Mouse (Mus musculus) frontal cortex, postnatal 10 days (tissue): ENCODE measurements around the gene Tenm2.
A peak's percentile ranks its signal among the peaks of the same experiment; 100 is the strongest.

Experiments used
- DNase-seq, 2 experiments: peaks; one replicate each; pipeline ENCODE4 v3.0.0; 2022; ENCODE audit warnings: low spot score in 2 of 2, mixed read lengths in 1 of 2

The Tenm2 gene

DNA sequence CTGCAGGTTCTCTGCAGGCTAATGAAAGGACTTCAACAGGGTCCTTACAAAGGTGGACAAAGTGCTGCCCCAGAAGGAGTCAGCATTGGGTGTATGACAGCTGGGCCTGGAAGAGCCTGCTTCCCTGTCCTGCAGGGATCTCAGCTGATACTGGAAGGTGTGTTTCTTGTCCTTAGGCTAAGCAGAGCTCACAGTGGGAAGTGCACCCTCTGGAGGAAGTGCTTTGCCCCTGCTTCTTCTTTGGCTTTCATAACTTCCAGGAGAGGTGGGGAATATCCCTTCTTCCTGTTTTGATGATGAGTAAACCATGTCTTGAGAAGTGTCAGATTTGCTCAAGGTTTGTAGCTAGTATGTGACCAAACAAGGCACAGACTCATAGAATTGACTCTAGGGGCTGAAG is 1240.5 kb downstream of the Tenm2 start:
- no peak for DNase-seq

- DNase-seq, result peak in 1 of 2 experiments; percentile 21
These were observed 1243.9 kb downstream of the Tenm2 start for GRCm38 (mm10) chr11:35991846-35992245.

- DNase-seq, result no peak
These were observed 1245.8 kb downstream of the Tenm2 start for GRCm38 (mm10) chr11:35989967-35990366.

DNA sequence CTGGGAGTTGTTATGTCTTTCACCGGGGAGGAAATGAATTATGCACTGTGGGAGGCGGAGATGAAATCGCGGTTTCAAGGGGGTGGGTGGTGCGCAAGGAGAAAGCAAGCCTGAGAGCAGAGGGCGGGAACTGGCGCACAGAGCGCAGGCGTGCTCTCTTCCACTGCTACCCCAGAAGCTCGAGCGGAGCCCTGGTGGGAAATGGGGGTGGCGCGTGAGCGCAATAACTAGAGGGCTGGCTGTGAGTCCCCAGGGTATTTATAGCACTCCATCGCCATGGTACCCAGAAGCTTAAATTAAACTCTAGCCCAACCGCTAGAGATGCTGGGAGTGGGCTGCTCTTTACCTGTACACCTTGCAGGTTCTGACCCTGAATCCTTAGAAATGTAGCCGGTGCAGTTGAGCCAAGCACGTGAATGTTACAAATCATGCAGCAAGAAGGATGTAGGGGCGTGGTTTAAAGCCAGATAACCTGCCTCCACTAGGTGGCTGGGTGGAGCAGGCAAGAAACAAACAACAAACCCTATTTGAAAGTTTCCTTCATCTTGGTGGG is 1249.8 kb downstream of the Tenm2 start:
- DNase-seq, result peak; percentile 84 to 88

DNA sequence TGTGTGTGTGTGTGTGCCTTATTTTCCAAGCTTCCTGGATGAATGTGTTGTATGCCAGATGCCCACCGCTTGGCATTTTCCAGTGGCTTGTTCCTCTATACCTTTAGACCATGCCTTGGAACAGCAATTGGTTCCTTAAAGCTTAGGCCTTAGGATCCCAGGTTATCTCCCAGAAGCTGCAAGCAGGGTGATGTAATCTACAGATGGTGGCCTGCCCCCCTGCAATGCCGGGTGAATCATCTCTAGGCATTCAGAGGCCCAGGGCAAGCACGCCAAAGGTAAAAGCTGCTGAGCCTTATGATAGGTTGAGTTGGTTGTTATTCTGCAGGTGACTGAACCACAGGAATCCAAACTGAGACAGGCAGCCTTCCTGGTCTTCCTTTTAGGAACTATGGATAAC is 1253.0 kb downstream of the Tenm2 start:
- no peak for DNase-seq

DNA sequence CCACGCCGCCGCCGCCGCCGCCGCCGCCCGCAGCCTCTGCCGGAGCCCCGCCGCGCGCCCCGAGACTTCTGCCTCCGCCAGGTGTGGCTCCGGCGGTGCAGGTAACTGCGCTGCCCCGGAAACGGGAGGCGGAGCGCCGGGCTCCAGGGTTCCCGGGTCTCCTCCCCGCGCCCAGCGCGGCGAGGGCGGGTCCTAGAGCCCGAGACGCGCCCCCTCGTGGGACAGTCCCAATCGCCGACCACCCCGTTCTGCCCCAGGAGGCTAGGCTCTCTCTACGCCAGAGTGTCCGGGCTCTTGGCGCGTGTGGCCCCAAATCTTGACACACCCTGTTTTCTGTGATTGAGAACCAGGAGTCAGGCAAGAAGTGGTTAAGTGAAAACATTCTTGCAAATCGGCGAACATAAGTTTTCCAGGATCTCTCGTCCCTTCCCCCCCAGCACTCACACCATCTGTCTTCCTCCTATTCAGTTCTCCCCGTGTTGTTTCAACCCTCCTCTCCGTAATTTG is 1255.3 kb downstream of the Tenm2 start, which contains the start of gene Wwc1:
Gene Wwc1 (minus strand): TSS at position 117 of the 507 bp plus-strand sequence.
- peak; percentile 27 to 74 for DNase-seq

GRCm38 (mm10) chr11:35979733-35980410 is 1255.9 kb downstream of the Tenm2 start:
- no peak for DNase-seq

DNA sequence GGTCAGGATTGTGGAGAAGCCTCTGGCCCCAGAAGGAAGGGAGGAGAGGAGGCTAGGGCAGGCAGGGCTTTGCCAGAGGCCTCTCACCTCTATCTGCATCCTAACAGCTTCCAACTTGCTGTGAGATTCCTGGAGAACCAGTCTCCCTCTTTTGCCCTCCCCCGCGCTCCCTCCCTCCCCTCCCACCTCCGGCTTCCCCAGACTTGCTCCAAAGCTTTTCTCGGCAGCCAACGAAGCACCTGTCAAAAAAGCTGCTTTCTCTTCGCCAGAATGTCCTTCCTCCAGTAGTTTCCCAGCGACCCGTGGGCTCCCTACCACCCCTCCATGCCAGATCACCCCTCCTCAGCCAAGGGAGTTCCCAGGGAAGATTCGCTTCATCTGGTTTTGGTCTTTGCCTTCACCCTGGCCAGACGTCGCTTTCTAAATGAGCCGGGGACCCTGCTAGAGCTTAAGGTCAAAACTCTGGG is 1256.5 kb downstream of the Tenm2 start:
- DNase-seq, result no peak

DNA sequence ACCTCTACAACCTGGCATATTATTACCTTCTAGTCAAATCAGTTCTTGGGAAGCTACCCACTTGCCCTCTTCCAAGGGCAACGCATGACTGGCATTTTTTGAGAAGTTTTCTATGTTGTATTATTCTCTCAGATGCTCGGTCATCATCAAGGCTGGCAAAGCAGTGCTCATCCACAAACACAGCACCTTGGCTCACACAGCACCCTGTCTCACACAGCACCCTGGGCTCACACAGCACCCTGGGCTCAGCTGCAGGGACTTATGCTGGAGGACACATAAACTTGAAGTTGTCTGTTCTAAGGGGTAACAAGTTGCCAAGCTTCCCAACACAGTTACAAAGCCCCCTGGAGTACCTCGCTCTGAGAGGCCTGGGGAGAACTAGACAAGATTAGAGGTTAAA is 1258.0 kb downstream of the Tenm2 start:
- no peak for DNase-seq

DNA sequence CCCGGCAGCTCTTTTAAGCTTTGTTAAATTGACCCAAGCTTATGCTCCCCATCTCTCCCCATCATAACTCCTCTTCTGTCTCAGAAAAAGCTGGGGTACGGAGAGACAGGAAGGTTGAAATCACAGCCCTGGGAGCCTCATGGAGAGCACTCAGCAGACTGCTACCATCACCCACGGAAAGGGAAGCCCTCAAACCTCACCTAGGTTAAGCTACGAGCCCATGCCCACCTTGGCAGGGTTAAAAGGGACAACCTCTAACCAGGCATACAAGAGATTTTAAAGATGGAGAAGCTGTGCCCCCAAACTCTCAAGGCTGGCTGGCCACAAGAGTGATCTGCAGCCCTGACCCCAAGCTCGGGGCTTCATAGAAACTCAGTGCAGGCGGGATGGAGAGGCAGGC is 1258.7 kb downstream of the Tenm2 start:
- DNase-seq, result no peak

GRCm38 (mm10) chr11:35976482-35976881 is 1259.3 kb downstream of the Tenm2 start:
- DNase-seq, result no peak

DNA sequence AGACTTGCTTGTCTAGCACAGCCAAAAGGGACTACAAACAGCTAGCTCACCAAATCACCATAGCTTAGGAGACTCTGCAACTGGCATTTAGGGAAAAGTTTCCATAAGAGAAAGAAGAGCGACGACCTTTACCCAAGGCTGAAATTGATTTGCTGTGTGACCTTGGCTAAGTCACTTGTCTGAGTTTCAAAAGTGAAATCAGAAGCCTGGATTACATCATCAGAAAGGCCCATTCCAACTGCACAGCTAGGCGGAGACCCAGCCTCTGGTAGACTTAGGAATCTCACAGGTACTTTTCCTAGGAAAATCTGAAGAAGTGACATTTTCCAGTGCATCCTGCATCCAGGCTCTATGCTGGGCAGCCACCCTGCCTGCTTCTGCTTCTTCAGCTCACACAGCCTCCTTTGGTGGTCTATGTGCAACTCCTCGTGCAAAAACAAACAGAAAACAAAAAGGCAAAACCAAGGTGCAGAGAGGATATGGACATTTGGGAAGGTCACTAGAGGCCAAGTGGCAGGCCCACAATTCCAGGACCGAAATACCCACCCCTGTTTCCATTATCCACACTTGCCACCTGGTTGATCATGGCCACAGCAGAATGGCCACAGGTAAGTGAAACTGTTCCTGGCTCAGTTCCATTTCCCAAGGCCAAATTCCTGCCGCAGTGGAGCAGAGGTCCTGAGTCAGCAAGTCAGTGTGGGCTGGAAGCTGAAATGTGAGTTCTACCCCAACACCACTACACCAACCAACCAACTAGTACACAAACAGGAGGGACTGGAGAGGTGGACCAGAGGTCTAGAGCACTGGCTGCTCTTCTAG is 1260.9 kb downstream of the Tenm2 start:
- DNase-seq, result no peak

DNA sequence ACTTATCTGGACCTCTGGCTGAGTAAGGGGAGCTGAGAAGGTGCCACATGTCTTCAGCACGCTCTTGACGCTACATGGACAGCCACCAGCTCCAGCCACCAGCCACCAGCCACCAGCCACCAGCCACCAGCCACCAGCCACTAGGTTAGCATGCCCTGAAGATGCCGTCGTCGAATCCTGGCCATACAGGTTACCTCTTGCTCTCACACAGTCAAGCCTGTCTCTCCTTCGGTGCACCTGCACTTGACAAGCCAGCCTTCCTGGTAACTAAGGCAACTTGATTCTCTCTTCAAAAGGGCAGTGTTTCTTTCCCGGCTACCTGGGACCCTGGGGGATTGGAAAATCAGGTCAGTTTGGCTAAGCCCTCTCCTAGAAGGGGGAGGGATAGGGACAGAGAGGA is 1262.6 kb downstream of the Tenm2 start:
- DNase-seq, result no peak

DNA sequence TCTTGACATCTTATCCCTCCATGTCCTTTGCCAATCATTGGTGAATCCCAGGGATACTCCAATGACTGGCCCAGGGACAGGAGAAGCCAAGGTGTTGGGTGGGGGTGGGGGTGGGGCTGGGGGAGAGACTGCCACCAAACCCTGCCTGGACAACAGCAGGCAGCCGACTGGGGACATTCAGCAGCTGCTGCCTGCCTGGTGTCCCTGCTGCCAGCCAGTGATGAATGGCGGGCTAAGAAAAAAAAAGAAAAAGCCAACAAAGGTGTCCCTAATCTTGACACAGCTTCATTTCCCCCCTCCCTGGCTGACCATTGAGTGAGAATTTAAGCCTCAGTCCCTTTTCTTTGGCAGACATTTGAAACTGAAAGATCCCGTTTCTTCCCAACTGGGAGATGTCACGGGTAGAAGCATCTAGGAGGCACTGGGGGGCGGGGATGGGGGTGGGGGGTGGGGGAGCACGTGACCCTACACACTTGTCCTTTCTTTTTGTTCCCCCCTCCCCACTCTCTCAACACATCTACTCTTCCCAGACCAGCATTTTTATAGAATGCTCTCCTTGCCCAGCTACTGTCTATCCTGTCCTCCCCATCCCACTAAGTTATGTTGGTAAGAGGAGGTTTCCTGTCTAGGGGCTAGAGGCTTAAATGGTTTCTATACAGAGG is 1263.4 kb downstream of the Tenm2 start:
- no peak for DNase-seq

- DNase-seq, result no peak
These were observed 1264.7 kb downstream of the Tenm2 start for GRCm38 (mm10) chr11:35970806-35971705.

GRCm38 (mm10) chr11:35968291-35968690 is 1267.5 kb downstream of the Tenm2 start:
- DNase-seq, result no peak

GRCm38 (mm10) chr11:35963981-35964549 is 1271.7 kb downstream of the Tenm2 start:
- DNase-seq, result no peak

GRCm38 (mm10) chr11:35963554-35963953 is 1272.2 kb downstream of the Tenm2 start:
- no peak for DNase-seq

GRCm38 (mm10) chr11:35962431-35962830 is 1273.3 kb downstream of the Tenm2 start:
- DNase-seq, result no peak

GRCm38 (mm10) chr11:35959270-35959669 is 1276.5 kb downstream of the Tenm2 start:
- DNase-seq, result no peak
